Mouse (Mus musculus): ENCODE results near the gene Gm960. TPM values are rescaled to one million over a fixed set of nuclear protein-coding genes. Genes with fewer than 3 reads are reported as not detected.

Gm960 gene
- polyA plus RNA-seq, 1 experiment, result 4.5 TPM

- peak; percentile 60 to 87 for DNase-seq (ENCODE audit: extremely low spot score in 1 of 2, low spot score in 1 of 2)
Observed at GRCm38 (mm10) chr19:4625179-4625828, 73.2 kb downstream of the Gm960 start, which contains the start of gene Rce1. Gene Rce1, minus strand, starts transcription at chr19:4625641.

- no peak for DNase-seq (ENCODE audit: extremely low spot score in 1 of 2, low spot score in 1 of 2)
Observed at GRCm38 (mm10) chr19:4624406-4625178, 73.9 kb downstream of the Gm960 start.

- DNase-seq (ENCODE audit: extremely low spot score in 1 of 2, low spot score in 1 of 2), result no peak
Observed at GRCm38 (mm10) chr19:4624006-4624405, 74.5 kb downstream of the Gm960 start.

GRCm38 (mm10) chr19:4623419-4623818 is 75.0 kb downstream of the Gm960 start:
- DNase-seq (ENCODE audit: extremely low spot score in 1 of 2, low spot score in 1 of 2), result no peak

GRCm38 (mm10) chr19:4622780-4623179 is 75.7 kb downstream of the Gm960 start:
- DNase-seq (ENCODE audit: extremely low spot score in 1 of 2, low spot score in 1 of 2), result no peak

GRCm38 (mm10) chr19:4620721-4621120 is 77.7 kb downstream of the Gm960 start:
- no peak for DNase-seq (ENCODE audit: extremely low spot score in 1 of 2, low spot score in 1 of 2)

GRCm38 (mm10) chr19:4619461-4619860 is 79.0 kb downstream of the Gm960 start:
- no peak for DNase-seq (ENCODE audit: extremely low spot score in 1 of 2, low spot score in 1 of 2)

- no peak for DNase-seq (ENCODE audit: extremely low spot score in 1 of 2, low spot score in 1 of 2)
Observed at GRCm38 (mm10) chr19:4618183-4618582, 80.3 kb downstream of the Gm960 start.

- DNase-seq (ENCODE audit: extremely low spot score in 1 of 2, low spot score in 1 of 2), result no peak
Observed at GRCm38 (mm10) chr19:4616546-4616945, 81.9 kb downstream of the Gm960 start.

GRCm38 (mm10) chr19:4615151-4616093 is 83.0 kb downstream of the Gm960 start, which contains the start of gene Lrfn4:
Gene Lrfn4, minus strand, starts transcription at chr19:4615667.
- DNase-seq (ENCODE audit: extremely low spot score in 1 of 2, low spot score in 1 of 2), result peak; percentile 86 to 92

GRCm38 (mm10) chr19:4614305-4615150 is 83.9 kb downstream of the Gm960 start:
- DNase-seq (ENCODE audit: extremely low spot score in 1 of 2, low spot score in 1 of 2), result no peak

GRCm38 (mm10) chr19:4613464-4614304 is 84.8 kb downstream of the Gm960 start:
- DNase-seq (ENCODE audit: extremely low spot score in 1 of 2, low spot score in 1 of 2), result no peak

GRCm38 (mm10) chr19:4612181-4612961 is 86.1 kb downstream of the Gm960 start:
- DNase-seq (ENCODE audit: extremely low spot score in 1 of 2, low spot score in 1 of 2), result no peak

GRCm38 (mm10) chr19:4610109-4610508 is 88.4 kb downstream of the Gm960 start:
- no peak for DNase-seq (ENCODE audit: extremely low spot score in 1 of 2, low spot score in 1 of 2)

- DNase-seq (ENCODE audit: extremely low spot score in 1 of 2, low spot score in 1 of 2), result no peak
Observed at GRCm38 (mm10) chr19:4608511-4608910, 90.0 kb downstream of the Gm960 start.

GRCm38 (mm10) chr19:4607406-4607805 is 91.1 kb downstream of the Gm960 start:
- DNase-seq (ENCODE audit: extremely low spot score in 1 of 2, low spot score in 1 of 2), result no peak

GRCm38 (mm10) chr19:4605654-4606053 is 92.8 kb downstream of the Gm960 start:
- no peak for DNase-seq (ENCODE audit: extremely low spot score in 1 of 2, low spot score in 1 of 2)

All from frontal cortex, adult 2 months (tissue).